Mouse (Mus musculus) midbrain, postnatal 0 days (tissue): Measurements from ENCODE around the gene 2700049A03Rik. TPM values are rescaled to one million over a fixed set of nuclear protein-coding genes. Genes with fewer than 3 reads are reported as not detected.

ENCODE experiments used
- ATAC-seq: fragments of 200-750 bp; cut with Nextera tagmentation; 2 replicates; pipeline ENCODE4 v1.8.0; 2017; ENCODE audit warnings: moderate number of reproducible peaks, mild to moderate bottlenecking, moderate TSS enrichment, moderate library complexity; ENCODE audit not compliant: low FRiP score
- DNase-seq: peaks from one replicate; pipeline ENCODE4 v3.0.0-alpha.2; 2015; ENCODE audit warnings: low spot score
- H3K27ac ChIP-seq: fragments of 300-500 bp; sonication (generic); 2 replicates; pipeline ENCODE4 v1.5.1; 2014; ENCODE audit warnings: low read depth, mild to moderate bottlenecking, low read length, mixed read lengths
- H3K27me3 ChIP-seq: fragments of 300-500 bp; sonication (generic); 2 replicates; pipeline ENCODE4 v1.6.1; 2014; ENCODE audit warnings: low read length, control low read depth, mixed read lengths; ENCODE audit not compliant: insufficient read depth
- H3K36me3 ChIP-seq: fragments of 300-500 bp; sonication (generic); 2 replicates; pipeline ENCODE4 v1.6.1; 2014; ENCODE audit warnings: low read length, control low read depth, mixed read lengths; ENCODE audit not compliant: insufficient read depth
- H3K4me1 ChIP-seq: fragments of 300-500 bp; sonication (generic); 2 replicates; pipeline ENCODE4 v1.6.1; 2014; ENCODE audit warnings: mild to moderate bottlenecking, control low read depth, antibody characterized with exemption, low read length, mixed read lengths; ENCODE audit not compliant: insufficient read depth
- H3K4me2 ChIP-seq: fragments of 300-500 bp; sonication (generic); 2 replicates; pipeline ENCODE4 v1.6.1; 2014; ENCODE audit warnings: low read depth, mild to moderate bottlenecking, low read length, mixed read lengths; ENCODE audit not compliant: poor library complexity, severe bottlenecking
- H3K4me3 ChIP-seq: fragments of 300-500 bp; sonication (generic); 2 replicates; pipeline ENCODE4 v1.5.1; 2014; ENCODE audit warnings: low read depth, mild to moderate bottlenecking, low read length, moderate library complexity
- H3K9ac ChIP-seq: fragments of 300-500 bp; sonication (generic); replicated peaks from 2 replicates; pipeline ENCODE4 v1.6.1; 2014; ENCODE audit warnings: mild to moderate bottlenecking, low read length, moderate library complexity, mixed read lengths; ENCODE audit not compliant: poor library complexity, severe bottlenecking
- H3K9me3 ChIP-seq: fragments of 300-500 bp; sonication (generic); 2 replicates; pipeline ENCODE4 v1.6.1; 2016; ENCODE audit warnings: low read length, control low read depth
- CTCF ChIP-seq: IDR thresholded peaks from 2 replicates; pipeline ENCODE4 v1.5.1; 2016; ENCODE audit warnings: antibody characterized with exemption, mild to moderate bottlenecking
- WGBS: fragments of 180-500 bp; shearing (Covaris S2); extraction: QIAGEN DNeasy Blood & Tissue Kit; methylation state at CpG from one replicate; pipeline ENCODE4 v1.1.7; 2014; 5-methylcytosine and 5-hydroxymethylcytosine counted together
- polyA plus RNA-seq: library from polyadenylated mRNA; unstranded; fragments of >200 nt; fragmentation: Nextera tagmentation; extraction: Ambion mirVana; gene quantifications from 2 replicates; pipeline ENCODE4 v1.2.1, GENCODE M21; 2015
- total RNA-seq: library from RNA; depleted of rRNA; stranded (reverse); fragments of >200 nt; gene quantifications from 2 replicates; pipeline ENCODE4 v1.2.3, GENCODE M21; 2014

2700049A03Rik gene
- total and polyA plus RNA-seq, 2 experiments from 2014 or later: 7.1 to 8.1 TPM

- no peak overlapping the region for H3K4me2 ChIP-seq
- no peaks in the 10 kb centered on the region for H3K36me3 ChIP-seq
- ATAC-seq (no peak), DNase-seq (no peak)
- no peaks in the 10 kb centered on the region for H3K4me1 ChIP-seq
- no peak for TF ChIP-seq CTCF
- H3K4me3 ChIP-seq: no peak overlapping the region
- 85% methylated on average over 7 of the region's 7 CpGs for WGBS
- H3K9me3 ChIP-seq: no peaks in the 10 kb centered on the region
- H3K9ac ChIP-seq: no peak overlapping the region
- H3K27ac ChIP-seq: no peak overlapping the region
- no peaks in the 10 kb centered on the region for H3K27me3 ChIP-seq
Measured at GRCm38 (mm10) chr12:71254779-71255178, 118.1 kb downstream of the 2700049A03Rik start.

GRCm38 (mm10) chr12:71258196-71258920 lies 121.7 kb downstream of the 2700049A03Rik start:
- no peak for ATAC-seq
- Histone ChIP-seq H3K36me3 (no peaks in the 10 kb centered on the region), H3K9ac (no peak overlapping the region), H3K27ac (no peak overlapping the region), H3K27me3 (no peaks in the 10 kb centered on the region), H3K4me3 (no peak overlapping the region), H3K9me3 (no peaks in the 10 kb centered on the region), H3K4me1 (no peaks in the 10 kb centered on the region), H3K4me2 (no peak overlapping the region)
- WGBS: 80% methylated on average over 18 of the region's 18 CpGs
- no peak for TF ChIP-seq CTCF
- DNase-seq: no peak

- Histone ChIP-seq H3K36me3 (no peaks in the 10 kb centered on the region), H3K9ac (no peak overlapping the region), H3K27me3 (no peaks in the 10 kb centered on the region), H3K4me2 (no peak overlapping the region), H3K4me3 (no peak overlapping the region), H3K27ac (no peak overlapping the region), H3K4me1 (no peaks in the 10 kb centered on the region), H3K9me3 (no peaks in the 10 kb centered on the region)
- TF ChIP-seq CTCF: no peak
- DNase-seq (no peak), ATAC-seq (no peak)
- 89% methylated on average over 4 of the region's 4 CpGs for WGBS
Measured at GRCm38 (mm10) chr12:71264211-71264610, 127.6 kb downstream of the 2700049A03Rik start.

- H3K9me3 ChIP-seq: no peaks in the 10 kb centered on the region
- H3K27me3 ChIP-seq: no peaks in the 10 kb centered on the region
- WGBS: 91% methylated on average over 7 of the region's 7 CpGs
- H3K4me3 ChIP-seq: no peak overlapping the region
- DNase-seq (no peak), ATAC-seq (no peak)
- no peak overlapping the region for H3K27ac ChIP-seq
- H3K4me2 ChIP-seq: no peak overlapping the region
- H3K4me1 ChIP-seq: no peaks in the 10 kb centered on the region
- no peaks in the 10 kb centered on the region for H3K36me3 ChIP-seq
- no peak overlapping the region for H3K9ac ChIP-seq
- TF ChIP-seq CTCF: no peak
Measured at GRCm38 (mm10) chr12:71269367-71269766, 132.7 kb downstream of the 2700049A03Rik start.

GRCm38 (mm10) chr12:71271131-71271530 lies 134.5 kb downstream of the 2700049A03Rik start:
- no peaks in the 10 kb centered on the region for H3K27me3 ChIP-seq
- no peak overlapping the region for H3K4me2 ChIP-seq
- WGBS: 80% methylated on average over 5 of the region's 5 CpGs
- no peaks in the 10 kb centered on the region for H3K9me3 ChIP-seq
- no peaks in the 10 kb centered on the region for H3K36me3 ChIP-seq
- TF ChIP-seq CTCF: no peak
- H3K9ac ChIP-seq: no peak overlapping the region
- ATAC-seq: no peak
- no peak overlapping the region for H3K27ac ChIP-seq
- DNase-seq: no peak
- H3K4me3 ChIP-seq: no peak overlapping the region
- no peaks in the 10 kb centered on the region for H3K4me1 ChIP-seq

- no peaks in the 10 kb centered on the region for H3K9me3 ChIP-seq
- no peaks in the 10 kb centered on the region for H3K36me3 ChIP-seq
- no peak for ATAC-seq
- WGBS: 96% methylated on average over 5 of the region's 5 CpGs
- no peak overlapping the region for H3K9ac ChIP-seq
- DNase-seq: no peak
- H3K4me2 ChIP-seq: no peak overlapping the region
- TF ChIP-seq CTCF: peak; percentile 50
- H3K27ac ChIP-seq: no peak overlapping the region
- no peaks in the 10 kb centered on the region; the same call in 1 of the 2 replicates for H3K4me1 ChIP-seq
- H3K4me3 ChIP-seq: no peak overlapping the region
- no peaks in the 10 kb centered on the region for H3K27me3 ChIP-seq
Measured at GRCm38 (mm10) chr12:71274519-71275237, 138.0 kb downstream of the 2700049A03Rik start.
